ENCODE assay signal across 8 mouse cellular contexts in genomic region chr7:130545401-130545800, GRCm38 (mm10). TPM values are rescaled to one million over a fixed set of nuclear protein-coding genes. Genes with fewer than 3 reads are reported as not detected.
DNase-seq lines count a peak whose midpoint lies in the region; ATAC-seq and TF ChIP-seq lines count a peak whose summit lies in the region.

No protein-coding gene starts in this region.

- no peak for ATAC-seq in heart, embryonic 14.5 days (ENCODE audit: insufficient number of reproducible peaks, insufficient read depth, low FRiP score, low read depth)
- no peak for ATAC-seq in forebrain, postnatal 0 days
- no peak for ATAC-seq in liver, embryonic 15.5 days (ENCODE audit: insufficient read depth)

- peak overlapping the region; percentile 93 for H3K4me2 ChIP-seq in heart, embryonic 14.5 days (ENCODE audit: low read length)
- H3K4me2 ChIP-seq in forebrain, postnatal 0 days (ENCODE audit: low read depth) = peak overlapping the region; percentile 73; the same call in 1 of the 2 replicates
- peak overlapping the region; percentile 76 for H3K4me2 ChIP-seq in liver, embryonic 15.5 days

- H3K4me3 ChIP-seq in heart, embryonic 14.5 days (ENCODE audit: control insufficient read depth in 1 of 2, insufficient read depth in 1 of 2, low read depth in 1 of 2, low read length in 2 of 2) = peak overlapping the region in 1 of 2 experiments; percentile 90; a peak in 1 of 4 replicates
- peak overlapping the region; percentile 91 for H3K4me3 ChIP-seq in E14TG2a.4 (replicated peaks; ENCODE audit: low read length)
- H3K4me3 ChIP-seq in forebrain, postnatal 0 days (ENCODE audit: low read depth, low read length) = no peak overlapping the region
- H3K4me3 ChIP-seq in liver, embryonic 15.5 days (replicated peaks) = peak overlapping the region; percentile 97

- no peak overlapping the region for H3K27ac ChIP-seq in heart, embryonic 14.5 days (replicated peaks in 1 of 2; ENCODE audit: control insufficient read depth in 1 of 2, insufficient read depth in 1 of 2, low read depth in 2 of 2, low read length in 2 of 2)
- no peak overlapping the region for H3K27ac ChIP-seq in forebrain, postnatal 0 days (ENCODE audit: low read depth, low read length)
- H3K27ac ChIP-seq in liver, embryonic 15.5 days (replicated peaks) = peak overlapping the region; percentile 99; the same call in 1 of the 2 replicates

- H3K36me3 ChIP-seq in heart, embryonic 14.5 days (ENCODE audit: control insufficient read depth, insufficient read depth, low read length) = peaks cover 49% of the 10 kb centered on the region
- H3K36me3 ChIP-seq in E14TG2a.4 (ENCODE audit: insufficient read depth, low read length) = peaks cover 55% of the 10 kb centered on the region
- H3K36me3 ChIP-seq in forebrain, postnatal 0 days (ENCODE audit: insufficient read depth) = no peaks in the 10 kb centered on the region
- H3K36me3 ChIP-seq in liver, embryonic 15.5 days (replicated peaks) = peaks cover 50% of the 10 kb centered on the region

- peaks cover 0 to 10% of the 10 kb centered on the region in 2 experiments; a peak in 1 of 4 replicates for H3K4me1 ChIP-seq in heart, embryonic 14.5 days (ENCODE audit: control insufficient read depth in 2 of 2, insufficient read depth in 2 of 2, low read length in 2 of 2)
- peaks cover 60% of the 10 kb centered on the region for H3K4me1 ChIP-seq in E14TG2a.4 (replicated peaks; ENCODE audit: low read depth, low read length)
- peaks cover 4% of the 10 kb centered on the region for H3K4me1 ChIP-seq in forebrain, postnatal 0 days (ENCODE audit: insufficient read depth)
- peaks cover 31% of the 10 kb centered on the region for H3K4me1 ChIP-seq in liver, embryonic 15.5 days (replicated peaks)

- no peak for TF ChIP-seq CTCF in E14TG2a.4 (conservative IDR thresholded peaks at IDR 0.05; ENCODE audit: low read length)
- TF ChIP-seq CTCF in forebrain, postnatal 0 days (IDR thresholded peaks at IDR 0.05; ENCODE audit: low read depth) = no peak

- H3K27me3 ChIP-seq in heart, embryonic 14.5 days (ENCODE audit: control insufficient read depth, insufficient read depth, low read length) = no peaks in the 10 kb centered on the region
- no peaks in the 10 kb centered on the region for H3K27me3 ChIP-seq in E14TG2a.4 (ENCODE audit: insufficient read depth, low read length)
- H3K27me3 ChIP-seq in forebrain, postnatal 0 days (ENCODE audit: insufficient read depth, low read length) = no peaks in the 10 kb centered on the region
- H3K27me3 ChIP-seq in liver, embryonic 15.5 days = no peaks in the 10 kb centered on the region

- DNase-seq in heart, postnatal 4 days = no peak
- DNase-seq in forebrain, postnatal 0 days = no peak
- no peak for DNase-seq in right cerebral cortex, adult 2 months (ENCODE audit: low spot score in 2 of 2)
- DNase-seq in right cerebral cortex, postnatal 36 days (ENCODE audit: low spot score in 2 of 2) = no peak
- no peak for DNase-seq in cerebellum, adult 9-11 months

- 84% methylated on average over 5 of the region's 5 CpGs for WGBS in heart, embryonic 14.5 days
- 93% methylated on average over 5 of the region's 5 CpGs for WGBS in forebrain, postnatal 0 days
- 70% methylated on average over 5 of the region's 5 CpGs for WGBS in liver, embryonic 15.5 days (ENCODE audit: insufficient replicate concordance)

- H3K9ac ChIP-seq in heart, embryonic 14.5 days (ENCODE audit: low read length) = peak overlapping the region; percentile 93
- no peak overlapping the region for H3K9ac ChIP-seq in forebrain, postnatal 0 days
- H3K9ac ChIP-seq in liver, embryonic 15.5 days = peak overlapping the region; percentile 93; the same call in 1 of the 2 replicates

- no peaks in the 10 kb centered on the region for H3K9me3 ChIP-seq in heart, embryonic 14.5 days (ENCODE audit: control insufficient read depth, low read length)
- H3K9me3 ChIP-seq in E14TG2a.4 (ENCODE audit: low read length) = no peaks in the 10 kb centered on the region
- no peaks in the 10 kb centered on the region for H3K9me3 ChIP-seq in forebrain, postnatal 0 days (ENCODE audit: low read length)
- no peaks in the 10 kb centered on the region for H3K9me3 ChIP-seq in liver, embryonic 15.5 days (replicated peaks)

RNA-seq across cellular contexts. Expression of gene Ate1, which starts 25.2 kb away (rescaled TPM):
- polyA plus RNA-seq in heart, embryonic 14.5 days (2014; fragmentation: Nextera tagmentation; extraction: Ambion mirVana) = 64.2 and 67.3 TPM in 2 replicates
- 10 to 100 TPM; 41.5 to 42.2 TPM for total RNA-seq in heart, postnatal 4 days (2021)
- 44.2 and 50.8 TPM in 2 replicates for total RNA-seq in forebrain, postnatal 0 days (2014; rRNA removed)
- polyA plus RNA-seq in forebrain, postnatal 0 days (2015; fragmentation: Nextera tagmentation; extraction: Ambion mirVana) = 65.6 and 97.7 TPM in 2 replicates
- polyA plus RNA-seq in liver, embryonic 15.5 days (2015; fragmentation: Nextera tagmentation; extraction: Ambion mirVana) = 18.8 and 24.1 TPM in 2 replicates

RNA-seq across cellular contexts. Expression of gene Nsmce4a, which starts 27.5 kb away (rescaled TPM):
- polyA plus RNA-seq in heart, embryonic 14.5 days (2014; fragmentation: Nextera tagmentation; extraction: Ambion mirVana) = 156 and 160 TPM in 2 replicates
- total RNA-seq in heart, postnatal 4 days (2021) = 10 to 100 TPM; 70.1 to 76.5 TPM
- 52.5 and 58.6 TPM in 2 replicates for total RNA-seq in forebrain, postnatal 0 days (2014; rRNA removed)
- polyA plus RNA-seq in forebrain, postnatal 0 days (2015; fragmentation: Nextera tagmentation; extraction: Ambion mirVana) = 76.8 and 87.6 TPM in 2 replicates
- 83.9 and 90.7 TPM in 2 replicates for polyA plus RNA-seq in liver, embryonic 15.5 days (2015; fragmentation: Nextera tagmentation; extraction: Ambion mirVana)

RNA-seq across cellular contexts. Expression of gene Tacc2, which starts 31.8 kb away (rescaled TPM):
- polyA plus RNA-seq in heart, embryonic 14.5 days (2014; fragmentation: Nextera tagmentation; extraction: Ambion mirVana) = 55.9 and 56.4 TPM in 2 replicates
- total RNA-seq in heart, postnatal 4 days (2021) = 100 to 1,000 TPM; 140 to 147 TPM
- 49.1 and 54.1 TPM in 2 replicates for total RNA-seq in forebrain, postnatal 0 days (2014; rRNA removed)
- polyA plus RNA-seq in forebrain, postnatal 0 days (2015; fragmentation: Nextera tagmentation; extraction: Ambion mirVana) = 51.3 and 60.9 TPM in 2 replicates
- polyA plus RNA-seq in liver, embryonic 15.5 days (2015; fragmentation: Nextera tagmentation; extraction: Ambion mirVana) = 2.6 and 3.0 TPM in 2 replicates

Comparison
In these comparisons a context has a peak if more than half of its experiments do, and no peak if none do; other contexts are left out.
1. RNA of gene Tacc2, which starts 31.8 kb away (polyA plus RNA-seq): 51.3 to 60.9 TPM in forebrain, postnatal 0 days and 55.9 to 56.4 TPM in heart, embryonic 14.5 days; 2.6 to 3.0 TPM in liver, embryonic 15.5 days; every median in the first group is over 10 times any median in the second.
2. Peak in every context shown above with its lines, with median percentiles within 50 percentile points of each other: H3K4me2 ChIP-seq.